Mouse (Mus musculus) kidney, adult 2 months (tissue): ENCODE measurements at regions not wholly inside any gene's neighbourhood (a gene's known extent, or its start where the extent isn't known, plus 50 kb on each side); places are given as distances from the start of the nearest gene placed in this dataset.

Experiments
- CTCF ChIP-seq: fragments of 200-500 bp; conservative IDR thresholded peaks from 2 replicates; pipeline ENCODE4 v1.5.1; 2011; ENCODE audit warnings: low read depth, mild to moderate bottlenecking, control low read depth, low read length, moderate library complexity, mixed read lengths; ENCODE audit not compliant: insufficient read depth, insufficient read length
- POLR2A ChIP-seq: fragments of 200-500 bp; IDR thresholded peaks from one replicate; pipeline ENCODE4 v1.6.1; 2011; ENCODE audit warnings: low read depth, low read length, control low read depth

GRCm38 (mm10) chr12:119082781-119083180 is 116.6 kb upstream of the Abcb5 start:
- TF ChIP-seq CTCF (no peak), POLR2A (no peak)
